Comparison of ENCODE assay signal across 23 mouse cellular contexts in genomic region chr10:59262979-59263378, GRCm38 (mm10). TPM values are rescaled to one million over a fixed set of nuclear protein-coding genes. Genes with fewer than 3 reads are reported as not detected.
DNase-seq lines count a peak whose midpoint lies in the region; ATAC-seq lines count a peak whose summit lies in the region.
"Had no signal": no experiment of that assay in that cellular context is flagged by ENCODE, and none has a peak within 500 bp of the region (broad histone marks: within the 10 kb centered on the region; RNA-seq: fewer than 3 reads in every experiment).

No protein-coding gene starts in this region.

- H3K9ac ChIP-seq in lung, embryonic 16.5 days (ENCODE audit: low read length) = no peak overlapping the region
- H3K9ac ChIP-seq: embryonic facial prominence, embryonic 15.5 days; heart, embryonic 13.5 days; hindbrain, embryonic 13.5 days had no signal

- H3K36me3 ChIP-seq in lung, embryonic 16.5 days (ENCODE audit: control insufficient read depth, insufficient read depth, low read length) = no peaks in the 10 kb centered on the region
- H3K36me3 ChIP-seq: embryonic facial prominence, embryonic 15.5 days; forebrain, embryonic 10.5 days; heart, embryonic 13.5 days; hindbrain, embryonic 13.5 days had no signal

- WGBS in lung, embryonic 16.5 days = 58% methylated on average over 7 of the region's 7 CpGs

- peaks cover 28% of the 10 kb centered on the region for H3K4me1 ChIP-seq in lung, embryonic 16.5 days (replicated peaks; ENCODE audit: control insufficient read depth, insufficient read depth, low read length)

- peak overlapping the region; percentile 56 for H3K27ac ChIP-seq in lung, embryonic 16.5 days (ENCODE audit: low read length)
- H3K27ac ChIP-seq: embryonic facial prominence, embryonic 15.5 days; forebrain, embryonic 10.5 days; gastrocnemius, adult 2 months; heart, embryonic 13.5 days; hindbrain, embryonic 13.5 days had no signal

- intact Hi-C loops in heart, postnatal 14 days (cut with DNase I) = no loop called here

- no peak overlapping the region for H3K4me3 ChIP-seq in lung, embryonic 16.5 days (ENCODE audit: low read length)
- H3K4me3 ChIP-seq: embryonic facial prominence, embryonic 15.5 days; erythroblast, embryonic 14.5 days; forebrain, embryonic 10.5 days; gastrocnemius, adult 2 months; heart, embryonic 13.5 days; hindbrain, embryonic 13.5 days had no signal

- DNase-seq in layer of hippocampus, adult 9-11 months = peak; percentile 21
- no peak for DNase-seq in layer of hippocampus, postnatal 36 days
- no peak for DNase-seq in lung, adult 18-20 months
- DNase-seq in 416B (ENCODE audit: low read depth) = peak; percentile 42
- DNase-seq in kidney, adult 8-10 months = no peak
- DNase-seq in heart, postnatal 14 days = no peak
- DNase-seq: adrenal gland, postnatal 10 days; cerebellum, adult 11-12 months; cerebellum, adult 9-10 months; cerebellum, postnatal 25 days; embryo, embryonic 11 days; gastrocnemius, adult 2 months; gastrocnemius, postnatal 25 days; heart, postnatal 4 days had no signal

- H3K9me3 ChIP-seq in lung, embryonic 16.5 days (ENCODE audit: control insufficient read depth, low read length) = no peaks in the 10 kb centered on the region
- H3K9me3 ChIP-seq: embryonic facial prominence, embryonic 15.5 days; forebrain, embryonic 10.5 days; heart, embryonic 13.5 days; hindbrain, embryonic 13.5 days had no signal

- no peak overlapping the region for H3K4me2 ChIP-seq in lung, embryonic 16.5 days (ENCODE audit: low read depth, low read length)
- H3K4me2 ChIP-seq: embryonic facial prominence, embryonic 15.5 days; heart, embryonic 13.5 days; hindbrain, embryonic 13.5 days had no signal

- ATAC-seq in lung, embryonic 16.5 days (ENCODE audit: low read depth) = no peak
- ATAC-seq in granulocyte monocyte progenitor cell, adult 5-6 weeks (replicated peaks; ENCODE audit: poor library complexity, severe bottlenecking) = peak; percentile 60
- ATAC-seq: forebrain, embryonic 14.5 days had no signal

- no peaks in the 10 kb centered on the region for H3K27me3 ChIP-seq in lung, embryonic 16.5 days (ENCODE audit: control insufficient read depth, insufficient read depth, low read depth, low read length)
- H3K27me3 ChIP-seq: embryonic facial prominence, embryonic 15.5 days; heart, embryonic 13.5 days; hindbrain, embryonic 13.5 days had no signal

RNA-seq across cellular contexts. Expression of gene Sowahc, which starts 41.2 kb away (rescaled TPM):
- 1 to 10 TPM; 7.1 to 7.3 TPM for total RNA-seq in layer of hippocampus, postnatal 36 days (2021)
- polyA plus RNA-seq in lung, embryonic 16.5 days (2015; fragmentation: Nextera tagmentation; extraction: Ambion mirVana) = 12.8 and 13.7 TPM in 2 replicates
- total RNA-seq in granulocyte monocyte progenitor cell, adult 5-6 weeks (2014; fragmentation: Nextera tagmentation) = 6.9 and 8.1 TPM in 2 replicates
- total RNA-seq in granulocyte monocyte progenitor cell, adult 5-6 weeks (2017) = 17.2 and 19.6 TPM in 2 replicates
- total RNA-seq in heart, postnatal 14 days (2021) = 1 to 10 TPM; 1.7 to 1.8 TPM
- total RNA-seq: MEL had no signal
- polyA plus RNA-seq: erythroblast, embryonic 14.5 days had no signal

RNA-seq across cellular contexts. Expression of gene Sept10, which starts 41.3 kb away (rescaled TPM):
- 1 to 10 TPM; 7.8 to 8.2 TPM for total RNA-seq in layer of hippocampus, postnatal 36 days (2021)
- 67.0 and 74.6 TPM in 2 replicates for polyA plus RNA-seq in lung, embryonic 16.5 days (2015; fragmentation: Nextera tagmentation; extraction: Ambion mirVana)
- total RNA-seq in granulocyte monocyte progenitor cell, adult 5-6 weeks (2014; fragmentation: Nextera tagmentation) = 8.8 and 11.6 TPM in 2 replicates
- total RNA-seq in granulocyte monocyte progenitor cell, adult 5-6 weeks (2017) = 7.7 and 17.8 TPM in 2 replicates
- total RNA-seq in heart, postnatal 14 days (2021) = 10 to 100 TPM; 20.1 to 21.1 TPM
- total RNA-seq: MEL had no signal
- polyA plus RNA-seq: erythroblast, embryonic 14.5 days had no signal

Comparison
In these comparisons a context has a peak if more than half of its experiments do, and no peak if none do; other contexts are left out.
1. DNase-seq: peak in layer of hippocampus, adult 9-11 months (single experiment) and 416B (single experiment); none in layer of hippocampus, postnatal 36 days (0 of 2), lung, adult 18-20 months (0 of 2), kidney, adult 8-10 months (0 of 2) and heart, postnatal 14 days (0 of 2).